Mouse (Mus musculus) MEL (cell line): ENCODE results near the gene OR5BS1P.

Experiments
- BHLHE40 ChIP-seq: IDR thresholded peaks from 2 replicates; pipeline ENCODE4 v1.6.1; 2012; ENCODE audit warnings: low read depth, mild to moderate bottlenecking, inconsistent platforms, low read length, improper control_type of control experiment, borderline replicate concordance
- CTCF ChIP-seq, 3 experiments: IDR thresholded peaks in 2 of 3; conservative IDR thresholded peaks in 1 of 3; 2 replicates each; pipeline ENCODE4 v1.5.1; 2011 to 2012; ENCODE audit warnings: low read length in 3 of 3, low read depth in 2 of 3, mild to moderate bottlenecking in 2 of 3, improper control_type of control experiment in 1 of 3, inconsistent platforms in 1 of 3, mixed read lengths in 1 of 3, moderate library complexity in 1 of 3; ENCODE audit not compliant: control insufficient read depth in 1 of 3, insufficient read depth in 1 of 3, poor library complexity in 1 of 3, severe bottlenecking in 1 of 3
- JUND ChIP-seq: IDR thresholded peaks from 2 replicates; pipeline ENCODE4 v1.6.1; 2011; ENCODE audit warnings: low read depth, mild to moderate bottlenecking, improper control_type of control experiment, low read length
- MXI1 ChIP-seq: IDR thresholded peaks from 2 replicates; pipeline ENCODE4 v1.6.1; 2011; ENCODE audit warnings: mild to moderate bottlenecking, low read depth, low read length, improper control_type of control experiment
- NRF1 ChIP-seq: IDR thresholded peaks from 2 replicates; pipeline ENCODE4 v1.6.1; 2014; ENCODE audit warnings: low read depth, mild to moderate bottlenecking, inconsistent platforms, low read length, improper control_type of control experiment, moderate library complexity; ENCODE audit not compliant: poor library complexity, insufficient read depth, severe bottlenecking
- POLR2A ChIP-seq, 2 experiments: IDR thresholded peaks; 2 replicates each; pipeline ENCODE4 v1.6.1; 2011 to 2012; ENCODE audit warnings: low read length in 2 of 2, mild to moderate bottlenecking in 2 of 2, control low read depth in 1 of 2, improper control_type of control experiment in 1 of 2, low read depth in 1 of 2, moderate library complexity in 1 of 2; ENCODE audit not compliant: control insufficient read depth in 1 of 2, insufficient read depth in 1 of 2, poor library complexity in 1 of 2
- POLR2AphosphoS2 ChIP-seq: IDR thresholded peaks from 2 replicates; pipeline ENCODE4 v1.6.1; 2011; ENCODE audit warnings: low read length, improper control_type of control experiment
- USF1 ChIP-seq: IDR thresholded peaks from 2 replicates; pipeline ENCODE4 v1.6.1; 2014; ENCODE audit warnings: low read depth, mild to moderate bottlenecking, inconsistent platforms, low read length, improper control_type of control experiment, moderate library complexity

DNA sequence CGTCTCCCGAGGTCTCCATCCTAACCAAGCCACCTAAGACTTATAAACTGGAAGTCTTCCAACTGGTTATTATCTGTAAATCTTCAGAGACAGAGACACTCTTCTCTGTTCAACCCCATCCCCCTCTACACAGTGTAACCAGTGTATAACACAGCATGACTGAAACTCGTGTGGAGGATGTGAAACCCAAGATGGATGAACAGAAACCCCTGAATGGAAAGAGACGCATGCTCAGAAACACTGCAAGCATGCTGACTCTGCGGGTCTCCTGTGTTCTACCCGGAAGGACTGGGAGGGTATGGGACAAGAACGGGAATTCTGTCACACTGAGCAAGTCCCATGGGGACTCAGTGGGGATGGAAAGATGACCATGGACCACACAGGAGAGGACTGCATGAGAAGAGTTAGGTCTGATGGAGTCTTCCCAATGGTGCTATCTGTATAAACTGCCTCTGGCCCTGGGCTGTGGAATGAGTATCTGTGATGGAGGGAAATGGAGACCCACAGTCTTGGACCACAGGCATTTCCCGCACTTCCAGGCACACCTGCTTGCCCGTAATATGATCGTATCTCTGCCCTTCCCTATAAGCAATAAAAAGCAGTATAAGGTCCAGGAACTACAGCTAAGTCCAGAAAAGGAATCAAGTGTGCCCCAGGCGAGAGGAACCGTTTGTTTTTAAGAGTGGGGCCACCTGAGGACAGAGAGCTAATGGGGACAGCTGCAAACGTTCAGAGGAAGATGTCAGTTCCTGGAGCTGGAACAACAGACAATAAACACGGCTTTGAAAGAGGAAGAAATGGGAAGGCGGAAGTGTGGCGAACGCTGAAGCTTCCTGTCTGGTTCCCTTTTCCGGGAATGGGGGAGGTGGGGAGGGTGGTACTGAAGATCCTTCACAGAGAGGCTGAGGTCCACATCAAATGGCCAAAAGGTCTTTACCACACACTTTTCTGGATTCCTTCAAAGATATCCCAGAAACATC lies 14.5 kb downstream of the OR5BS1P start:
- TF ChIP-seq MXI1 (peak; percentile 8; the same call in 1 of the 2 replicates), CTCF (IDR thresholded peaks at IDR 0.05 in 2 of 3, conservative IDR thresholded peaks at IDR 0.05 in 1 of 3; ENCODE audit: control insufficient read depth in 1 of 3, insufficient read depth in 1 of 3, low read depth in 2 of 3, low read length in 3 of 3, poor library complexity in 1 of 3, severe bottlenecking in 1 of 3) (no peak), POLR2A (IDR thresholded peaks at IDR 0.05; ENCODE audit: control insufficient read depth in 1 of 2, insufficient read depth in 1 of 2, low read depth in 1 of 2, low read length in 2 of 2, poor library complexity in 1 of 2) (peak in 1 of 2 experiments; percentile 25; a peak in 1 of 4 replicates), POLR2AphosphoS2 (no peak), USF1 (no peak), NRF1 (no peak), JUND (no peak), BHLHE40 (no peak)
